Mouse (Mus musculus) thymus, postnatal 10 days (tissue): Measurements from ENCODE around the gene Olfr424.

Experiments used
- DNase-seq, 2 experiments: peaks; one replicate each; pipeline ENCODE4 v3.0.0; 2021; ENCODE audit warnings: low spot score in 2 of 2

Gene Olfr424

GRCm38 (mm10) chr1:174131217-174131616 lies at the start of gene Olfr424:
Gene Olfr424, plus strand, starts transcription at chr1:174131517.
- DNase-seq: no peak

GRCm38 (mm10) chr1:174084031-174084430 lies 47.3 kb upstream of the Olfr424 start, which contains the start of gene Olfr429:
Gene Olfr429, plus strand, starts transcription at chr1:174084331.
- no peak for DNase-seq

- no peak for DNase-seq
These were observed 34.7 kb upstream of the Olfr424 start, which contains the start of gene Olfr427 for GRCm38 (mm10) chr1:174096591-174096990. Gene Olfr427, plus strand, starts transcription at chr1:174096891.

- no peak for DNase-seq
These were observed 27.6 kb upstream of the Olfr424 start for GRCm38 (mm10) chr1:174103735-174104134.

GRCm38 (mm10) chr1:174121062-174121461 lies 10.3 kb upstream of the Olfr424 start, which contains the start of gene Olfr231:
Gene Olfr231, minus strand, starts transcription at chr1:174121162.
- DNase-seq: no peak

GRCm38 (mm10) chr1:174131999-174132398 lies 682 bp downstream of the Olfr424 start:
- no peak for DNase-seq

- DNase-seq: no peak
These were observed 10.1 kb downstream of the Olfr424 start for GRCm38 (mm10) chr1:174141384-174141783.

- DNase-seq: no peak
These were observed 15.4 kb downstream of the Olfr424 start for GRCm38 (mm10) chr1:174146696-174147095.

- DNase-seq: no peak
These were observed 18.0 kb downstream of the Olfr424 start for GRCm38 (mm10) chr1:174149289-174149688.

- DNase-seq: no peak
These were observed 24.0 kb downstream of the Olfr424 start, which contains the start of gene Olfr420 for GRCm38 (mm10) chr1:174155333-174155732. Gene Olfr420, plus strand, starts transcription at chr1:174155633.

GRCm38 (mm10) chr1:174157622-174158021 lies 26.3 kb downstream of the Olfr424 start:
- DNase-seq: no peak

- DNase-seq: no peak
These were observed 27.2 kb downstream of the Olfr424 start for GRCm38 (mm10) chr1:174158512-174158911.

- DNase-seq: no peak
These were observed 27.8 kb downstream of the Olfr424 start for GRCm38 (mm10) chr1:174159095-174159494.

- DNase-seq: no peak
These were observed 37.7 kb downstream of the Olfr424 start for GRCm38 (mm10) chr1:174169024-174169423.

GRCm38 (mm10) chr1:174170706-174171501 lies 39.6 kb downstream of the Olfr424 start:
- DNase-seq: no peak

- no peak for DNase-seq
These were observed 40.2 kb downstream of the Olfr424 start for GRCm38 (mm10) chr1:174171537-174171936.

GRCm38 (mm10) chr1:174172605-174173004 lies 41.3 kb downstream of the Olfr424 start, which contains the start of gene Spta1:
Gene Spta1, plus strand, starts transcription at chr1:174172776.
- DNase-seq: no peak
